Mouse (Mus musculus): ENCODE measurements around the gene Plet1.

- peak; percentile 81 for TF ChIP-seq CTCF (conservative IDR thresholded peaks at IDR 0.05; ENCODE audit: low read length)
- TF ChIP-seq POU5F1 (IDR thresholded peaks at IDR 0.05; ENCODE audit: borderline replicate concordance, low read length) = no peak
- TF ChIP-seq NANOG (IDR thresholded peaks at IDR 0.05; ENCODE audit: borderline replicate concordance, low read length) = no peak
Measured at GRCm38 (mm10) chr9:50528293-50528892, 34.1 kb downstream of the Plet1 start, which contains the start of gene Pts.
